Mouse (Mus musculus) lung, embryonic 16.5 days (tissue): ENCODE data around the gene Ap3s2. TPM values are rescaled to one million over a fixed set of nuclear protein-coding genes. Genes with fewer than 3 reads are reported as not detected.

Experiments used
- ATAC-seq: fragments of 200-750 bp; cut with Nextera tagmentation; 2 replicates; pipeline ENCODE4 v1.8.0; 2017; ENCODE audit warnings: low read depth, mild to moderate bottlenecking, moderate library complexity
- H3K27ac ChIP-seq: fragments of 300-500 bp; sonication (generic); 2 replicates; pipeline ENCODE4 v1.5.1; 2014; ENCODE audit warnings: mild to moderate bottlenecking, control low read depth, low read length
- H3K27me3 ChIP-seq: fragments of 300-500 bp; sonication (generic); 2 replicates; pipeline ENCODE4 v1.6.1; 2014; ENCODE audit warnings: low read depth, low read length, mixed read lengths; ENCODE audit not compliant: control insufficient read depth, insufficient read depth
- H3K36me3 ChIP-seq: fragments of 300-500 bp; sonication (generic); 2 replicates; pipeline ENCODE4 v1.6.1; 2014; ENCODE audit warnings: low read length; ENCODE audit not compliant: control insufficient read depth, insufficient read depth
- H3K4me1 ChIP-seq: fragments of 300-500 bp; sonication (generic); replicated peaks from 2 replicates; pipeline ENCODE4 v1.6.1; 2014; ENCODE audit warnings: low read length, mixed read lengths; ENCODE audit not compliant: control insufficient read depth, insufficient read depth
- H3K4me2 ChIP-seq: fragments of 300-500 bp; sonication (generic); 2 replicates; pipeline ENCODE4 v1.6.1; 2014; ENCODE audit warnings: low read depth, low read length, control low read depth
- H3K4me3 ChIP-seq: fragments of 300-500 bp; sonication (generic); 2 replicates; pipeline ENCODE4 v1.5.1; 2014; ENCODE audit warnings: mild to moderate bottlenecking, low read length, control low read depth
- H3K9ac ChIP-seq: fragments of 300-500 bp; sonication (generic); 2 replicates; pipeline ENCODE4 v1.6.1; 2014; ENCODE audit warnings: low read length, control low read depth
- H3K9me3 ChIP-seq: fragments of 300-500 bp; sonication (generic); 2 replicates; pipeline ENCODE4 v1.6.1; 2016; ENCODE audit warnings: low read length; ENCODE audit not compliant: control insufficient read depth
- WGBS: fragments of 180-500 bp; shearing (Covaris S2); extraction: QIAGEN DNeasy Blood & Tissue Kit; methylation state at CpG from one replicate; pipeline ENCODE4 v1.1.7; 2014; 5-methylcytosine and 5-hydroxymethylcytosine counted together
- polyA plus RNA-seq: library from polyadenylated mRNA; unstranded; fragments of >200 nt; fragmentation: Nextera tagmentation; extraction: Ambion mirVana; gene quantifications from 2 replicates; pipeline ENCODE4 v1.2.1, GENCODE M21; 2015

Gene Ap3s2
- polyA plus RNA-seq: 22.3 and 25.8 TPM in 2 replicates

GRCm38 (mm10) chr7:79920344-79920983, at the start of gene Ap3s2:
Gene Ap3s2, minus strand, starts transcription at chr7:79920649.
- Histone ChIP-seq H3K4me1 (peaks cover 11% of the 10 kb centered on the region), H3K27ac (peak within 1 kb of the TSS; percentile 76), H3K9ac (peak within 1 kb of the TSS; percentile 89), H3K9me3 (no peaks in the 10 kb centered on the region), H3K4me2 (peak within 1 kb of the TSS; percentile 86), H3K36me3 (no peaks in the 10 kb centered on the region), H3K27me3 (no peaks in the 10 kb centered on the region), H3K4me3 (peak within 1 kb of the TSS; percentile 87)
- peak; percentile 97 for ATAC-seq
- WGBS: under 1% methylated on average over 34 of the region's 34 CpGs

DNA sequence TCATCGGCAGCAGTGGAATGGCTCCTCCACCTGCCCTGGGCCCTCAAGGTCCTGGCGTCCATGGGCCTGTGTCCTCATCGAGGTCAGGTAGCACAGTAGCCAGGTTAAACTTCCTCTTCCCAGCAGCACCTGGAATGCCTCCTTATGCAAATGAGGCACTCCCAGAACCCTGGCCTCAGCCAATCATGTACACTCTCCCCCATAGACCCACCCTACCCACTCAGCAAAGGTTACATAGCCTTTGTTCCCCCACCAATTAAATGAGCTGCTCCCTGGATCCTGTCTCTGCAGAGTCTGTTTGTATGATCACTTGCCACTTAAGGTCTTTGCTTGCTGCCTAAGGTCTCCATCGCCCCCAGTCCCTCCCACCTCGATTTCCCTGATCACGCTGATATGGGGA, 47.9 kb upstream of the Ap3s2 start:
- 78% methylated on average over 6 of the region's 6 CpGs for WGBS
- no peak for ATAC-seq
- no peak overlapping the region for H3K4me3 ChIP-seq

GRCm38 (mm10) chr7:79961600-79961999, 41.2 kb upstream of the Ap3s2 start:
- WGBS: 58% methylated on average over 1 of the region's 1 CpGs
- H3K4me2 ChIP-seq: no peak overlapping the region
- H3K27me3 ChIP-seq: no peaks in the 10 kb centered on the region
- ATAC-seq: no peak
- no peak overlapping the region for H3K27ac ChIP-seq
- no peak overlapping the region for H3K4me3 ChIP-seq
- H3K9ac ChIP-seq: no peak overlapping the region
- no peaks in the 10 kb centered on the region for H3K36me3 ChIP-seq
- H3K9me3 ChIP-seq: no peaks in the 10 kb centered on the region
- H3K4me1 ChIP-seq: no peaks in the 10 kb centered on the region

More for the DNA sequence above, 47.9 kb upstream of the Ap3s2 start:
- no peaks in the 10 kb centered on the region for H3K27me3 ChIP-seq
- no peaks in the 10 kb centered on the region for H3K36me3 ChIP-seq
- no peaks in the 10 kb centered on the region for H3K4me1 ChIP-seq
- H3K27ac ChIP-seq: no peak overlapping the region
- no peak overlapping the region for H3K4me2 ChIP-seq
- no peak overlapping the region for H3K9ac ChIP-seq
- no peaks in the 10 kb centered on the region for H3K9me3 ChIP-seq

GRCm38 (mm10) chr7:79956131-79956530, 35.7 kb upstream of the Ap3s2 start:
- Histone ChIP-seq H3K9me3 (no peaks in the 10 kb centered on the region), H3K4me2 (no peak overlapping the region), H3K36me3 (no peaks in the 10 kb centered on the region), H3K27ac (no peak overlapping the region), H3K27me3 (no peaks in the 10 kb centered on the region), H3K9ac (no peak overlapping the region), H3K4me3 (no peak overlapping the region), H3K4me1 (no peaks in the 10 kb centered on the region)
- ATAC-seq: no peak
- WGBS: 85% methylated on average over 1 of the region's 1 CpGs

DNA sequence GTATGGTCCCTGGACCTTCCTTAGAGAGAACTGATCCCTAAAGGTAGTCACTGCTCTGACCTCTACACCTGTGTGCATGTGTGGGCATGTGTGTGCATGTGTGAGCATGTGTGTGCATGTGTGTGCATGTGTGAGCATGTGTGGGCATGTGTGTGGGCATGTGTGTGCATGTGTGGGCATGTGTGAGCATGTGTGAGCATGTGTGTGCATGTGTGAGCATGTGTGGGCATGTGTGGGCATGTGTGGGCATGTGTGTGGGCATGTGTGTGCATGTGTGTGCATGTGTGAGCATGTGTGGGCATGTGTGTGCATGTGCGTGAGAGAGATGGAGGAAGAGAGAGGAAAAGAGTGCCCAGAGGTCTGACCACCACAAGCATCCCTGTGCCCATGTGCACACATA, 34.4 kb upstream of the Ap3s2 start:
- Histone ChIP-seq H3K9me3 (no peaks in the 10 kb centered on the region), H3K4me3 (no peak overlapping the region), H3K4me1 (0 out of 2 replicates have a peak, but pooled peaks cover 5% of the 10 kb centered on the region), H3K36me3 (no peaks in the 10 kb centered on the region), H3K27me3 (no peaks in the 10 kb centered on the region), H3K4me2 (no peak overlapping the region), H3K9ac (no peak overlapping the region), H3K27ac (no peak overlapping the region)
- ATAC-seq: no peak
- 93% methylated on average over 1 of the region's 1 CpGs for WGBS

DNA sequence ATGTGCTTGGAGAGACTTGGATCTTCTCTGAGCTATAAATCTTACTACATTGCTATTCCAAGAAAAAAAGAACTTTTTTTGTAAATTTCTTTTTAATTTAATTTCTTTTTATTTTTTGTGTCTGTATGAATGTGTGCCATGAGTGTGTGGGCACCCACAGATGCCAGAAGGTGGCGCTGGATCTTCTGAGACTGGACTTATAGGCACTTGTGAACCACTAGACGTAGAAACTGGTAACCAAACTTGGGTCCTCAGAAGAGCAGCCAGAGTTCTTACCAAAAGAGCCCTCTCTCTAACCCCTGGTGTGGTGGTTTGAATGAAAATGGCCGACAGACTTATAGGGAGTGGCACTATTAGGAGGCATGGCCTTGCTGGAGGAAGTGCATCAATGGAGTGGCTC, 30.6 kb upstream of the Ap3s2 start:
- no peak for ATAC-seq
- H3K4me2 ChIP-seq: no peak overlapping the region
- 75% methylated on average over 3 of the region's 3 CpGs for WGBS

GRCm38 (mm10) chr7:79950236-79950635, 29.8 kb upstream of the Ap3s2 start:
- 46% methylated on average over 6 of the region's 6 CpGs for WGBS
- no peak overlapping the region for H3K4me3 ChIP-seq

More for the DNA sequence above, 30.6 kb upstream of the Ap3s2 start:
- no peak overlapping the region for H3K27ac ChIP-seq
- 0 out of 2 replicates have a peak, but pooled peaks cover 5% of the 10 kb centered on the region for H3K4me1 ChIP-seq
- no peaks in the 10 kb centered on the region for H3K27me3 ChIP-seq
- H3K9me3 ChIP-seq: no peaks in the 10 kb centered on the region
- no peak overlapping the region for H3K4me3 ChIP-seq
- no peaks in the 10 kb centered on the region for H3K36me3 ChIP-seq
- H3K9ac ChIP-seq: no peak overlapping the region

DNA sequence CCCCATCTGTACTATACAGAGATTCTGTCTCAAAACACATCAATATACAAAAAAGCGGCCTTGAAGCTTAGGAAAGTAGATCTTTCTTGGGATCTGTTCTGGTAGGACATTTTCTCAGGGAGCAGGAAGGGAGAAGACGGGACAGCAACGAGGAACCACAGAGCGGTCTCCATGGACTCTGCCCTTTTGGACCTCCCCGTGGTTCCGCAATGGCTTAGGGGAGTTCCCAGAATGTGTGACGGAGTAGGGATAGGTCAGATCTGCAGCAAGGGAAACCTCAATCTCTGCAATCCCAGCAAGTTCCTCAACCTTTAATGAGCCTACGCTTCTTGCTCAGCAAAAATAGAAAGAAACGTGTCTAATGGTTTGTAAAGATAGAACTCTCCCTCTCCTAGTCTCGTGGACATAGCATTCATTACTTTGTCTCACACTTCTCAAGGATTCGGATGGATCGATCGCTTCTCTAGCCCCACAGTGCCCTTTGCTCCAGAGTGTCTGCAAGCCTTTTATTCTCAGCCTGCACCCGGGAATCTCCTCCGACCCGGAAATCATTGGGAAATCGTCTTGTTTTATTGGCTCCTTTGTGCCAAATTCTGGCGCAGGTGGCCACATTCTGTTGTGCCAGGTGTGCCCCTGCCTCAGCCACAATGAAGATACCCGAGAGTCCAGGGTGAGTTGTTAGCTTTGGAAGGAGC, 15.2 kb upstream of the Ap3s2 start:
- peak overlapping the region; percentile 76 for H3K4me3 ChIP-seq
- H3K36me3 ChIP-seq: no peaks in the 10 kb centered on the region
- ATAC-seq: peak; percentile 64
- H3K27ac ChIP-seq: peak overlapping the region; percentile 86
- H3K27me3 ChIP-seq: no peaks in the 10 kb centered on the region
- WGBS: 12% methylated on average over 19 of the region's 19 CpGs
- peaks cover 13% of the 10 kb centered on the region for H3K4me1 ChIP-seq
- peak overlapping the region; percentile 81 for H3K9ac ChIP-seq
- no peaks in the 10 kb centered on the region for H3K9me3 ChIP-seq
- peak overlapping the region; percentile 79 for H3K4me2 ChIP-seq

More at GRCm38 (mm10) chr7:79950236-79950635, 29.8 kb upstream of the Ap3s2 start:
- H3K27ac ChIP-seq: 0 out of 2 replicates have a peak overlapping the region, but pooled peaks have one; percentile 17
- no peak overlapping the region for H3K4me2 ChIP-seq
- H3K9me3 ChIP-seq: no peaks in the 10 kb centered on the region
- no peaks in the 10 kb centered on the region for H3K27me3 ChIP-seq
- H3K36me3 ChIP-seq: no peaks in the 10 kb centered on the region
- 0 out of 2 replicates have a peak, but pooled peaks cover 5% of the 10 kb centered on the region for H3K4me1 ChIP-seq
- no peak overlapping the region for H3K9ac ChIP-seq
- ATAC-seq: peak; percentile 77

DNA sequence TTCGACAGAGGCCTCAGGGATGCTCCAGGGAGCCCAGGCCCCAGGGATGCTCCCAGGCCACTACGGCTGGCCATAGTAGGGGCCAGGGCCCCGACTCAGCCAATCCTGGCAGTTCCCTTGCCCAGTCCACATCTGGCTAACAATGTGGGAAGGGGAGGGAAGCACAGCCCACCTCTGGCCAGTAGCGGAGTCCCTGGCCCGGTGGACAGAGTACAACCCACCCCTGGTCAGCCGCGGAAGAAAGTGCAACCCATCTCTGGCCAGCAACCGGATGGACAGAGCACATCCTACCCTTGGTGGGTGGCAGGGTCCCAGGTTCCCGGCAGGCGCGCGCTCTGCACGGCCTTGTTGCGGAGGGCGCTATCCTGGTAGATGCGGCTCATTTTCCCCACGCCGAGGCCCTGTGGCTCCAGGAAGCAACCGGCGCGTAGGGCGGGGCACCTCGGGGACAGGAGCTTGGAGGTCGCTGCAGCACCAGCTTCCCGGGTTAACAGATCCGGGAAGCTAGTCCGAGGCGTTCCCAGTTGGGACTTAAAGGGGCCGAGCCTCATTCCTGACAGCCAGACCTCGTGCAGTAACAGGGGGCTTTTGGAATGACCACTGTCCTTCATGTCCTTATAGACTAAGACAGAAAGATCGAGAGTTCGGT, 14.5 kb upstream of the Ap3s2 start, which contains the start of gene Arpin:
Gene Arpin, minus strand, starts transcription at position 498 of the 649 bp plus-strand sequence.
- H3K4me1 ChIP-seq: peaks cover 13% of the 10 kb centered on the region
- peak within 1 kb of the TSS; percentile 79 for H3K4me2 ChIP-seq
- H3K27me3 ChIP-seq: no peaks in the 10 kb centered on the region
- H3K9ac ChIP-seq: peak within 1 kb of the TSS; percentile 81
- 0 out of 2 replicates have a peak, but pooled peaks cover 3% of the 10 kb centered on the region for H3K36me3 ChIP-seq
- peak within 1 kb of the TSS; percentile 76 for H3K4me3 ChIP-seq
- peak; percentile 90 for ATAC-seq
- under 1% methylated on average over 32 of the region's 32 CpGs for WGBS
- H3K9me3 ChIP-seq: no peaks in the 10 kb centered on the region
- H3K27ac ChIP-seq: peak within 1 kb of the TSS; percentile 86
